Mouse (Mus musculus): ENCODE measurements around the gene Prrt3. TPM values are rescaled to one million over a fixed set of nuclear protein-coding genes. Genes with fewer than 3 reads are reported as not detected.
A peak's percentile ranks its signal among the peaks of the same experiment; 100 is the strongest.

The Prrt3 gene
- polyA plus RNA-seq, 1 experiment from 2014 or later: 0.05 TPM

- no peak overlapping the region for H3K4me2 ChIP-seq
- H3K36me3 ChIP-seq (ENCODE audit: insufficient read depth): no peaks in the 10 kb centered on the region
- TF ChIP-seq CTCF (IDR thresholded peaks at IDR 0.05; ENCODE audit: low read depth): no peak
- H3K9me3 ChIP-seq (ENCODE audit: low read depth, low read length): no peaks in the 10 kb centered on the region
- no peak overlapping the region for H3K9ac ChIP-seq
- no peak overlapping the region for H3K27ac ChIP-seq (ENCODE audit: low read depth)
- peaks cover 16% of the 10 kb centered on the region for H3K27me3 ChIP-seq (ENCODE audit: insufficient read depth, low read length)
- ATAC-seq (ENCODE audit: insufficient read depth): no peak
- no peak for DNase-seq
- no peak overlapping the region for H3K4me3 ChIP-seq (ENCODE audit: low read depth, low read length)
- no peaks in the 10 kb centered on the region for H3K4me1 ChIP-seq (ENCODE audit: insufficient read depth)
- 23% methylated on average over 7 of the region's 7 CpGs for WGBS
Measured at GRCm38 (mm10) chr6:113477353-113477752, 24.4 kb downstream of the Prrt3 start.

GRCm38 (mm10) chr6:113473715-113474114 is 28.0 kb downstream of the Prrt3 start:
- Histone ChIP-seq H3K4me3 (ENCODE audit: low read depth, low read length) (no peak overlapping the region), H3K9ac (no peak overlapping the region), H3K36me3 (ENCODE audit: insufficient read depth) (no peaks in the 10 kb centered on the region), H3K27ac (ENCODE audit: low read depth) (no peak overlapping the region), H3K4me2 (no peak overlapping the region), H3K27me3 (ENCODE audit: insufficient read depth, low read length) (peaks cover 12% of the 10 kb centered on the region; the same call in 1 of the 2 replicates), H3K4me1 (ENCODE audit: insufficient read depth) (no peaks in the 10 kb centered on the region), H3K9me3 (ENCODE audit: low read depth, low read length) (no peaks in the 10 kb centered on the region)
- TF ChIP-seq CTCF (IDR thresholded peaks at IDR 0.05; ENCODE audit: low read depth): no peak
- DNase-seq (no peak), ATAC-seq (ENCODE audit: insufficient read depth) (no peak)
- WGBS: 79% methylated on average over 6 of the region's 6 CpGs

- 59% methylated on average over 2 of the region's 2 CpGs for WGBS
- DNase-seq (no peak), ATAC-seq (ENCODE audit: insufficient read depth) (no peak)
- H3K36me3 ChIP-seq (ENCODE audit: insufficient read depth): no peaks in the 10 kb centered on the region
- H3K27ac ChIP-seq (ENCODE audit: low read depth): no peak overlapping the region
- no peak for TF ChIP-seq CTCF (IDR thresholded peaks at IDR 0.05; ENCODE audit: low read depth)
- H3K4me1 ChIP-seq (ENCODE audit: insufficient read depth): no peaks in the 10 kb centered on the region
- no peak overlapping the region for H3K9ac ChIP-seq
- peaks cover 12% of the 10 kb centered on the region; the same call in 1 of the 2 replicates for H3K27me3 ChIP-seq (ENCODE audit: insufficient read depth, low read length)
- H3K4me3 ChIP-seq (ENCODE audit: low read depth, low read length): no peak overlapping the region
- H3K9me3 ChIP-seq (ENCODE audit: low read depth, low read length): no peaks in the 10 kb centered on the region
- H3K4me2 ChIP-seq: no peak overlapping the region
Measured at GRCm38 (mm10) chr6:113473246-113473645, 28.5 kb downstream of the Prrt3 start.

- Histone ChIP-seq H3K27ac (ENCODE audit: low read depth) (no peak overlapping the region), H3K9ac (no peak overlapping the region), H3K4me2 (peak overlapping the region; percentile 59; the same call in 1 of the 2 replicates), H3K4me3 (ENCODE audit: low read depth, low read length) (no peak overlapping the region), H3K9me3 (ENCODE audit: low read depth, low read length) (no peaks in the 10 kb centered on the region), H3K4me1 (ENCODE audit: insufficient read depth) (no peaks in the 10 kb centered on the region), H3K27me3 (ENCODE audit: insufficient read depth, low read length) (peaks cover 12% of the 10 kb centered on the region; the same call in 1 of the 2 replicates), H3K36me3 (ENCODE audit: insufficient read depth) (no peaks in the 10 kb centered on the region)
- ATAC-seq (ENCODE audit: insufficient read depth) (no peak), DNase-seq (no peak)
- no peak; the same call in 1 of the 2 replicates for TF ChIP-seq CTCF (IDR thresholded peaks at IDR 0.05; ENCODE audit: low read depth)
- WGBS: 53% methylated on average over 10 of the region's 10 CpGs
Measured at GRCm38 (mm10) chr6:113472061-113472460, 29.7 kb downstream of the Prrt3 start.

- Histone ChIP-seq H3K27me3 (ENCODE audit: insufficient read depth, low read length) (peaks cover 12% of the 10 kb centered on the region; the same call in 1 of the 2 replicates), H3K4me3 (ENCODE audit: low read depth, low read length) (peak within 1 kb of the TSS; percentile 24; the same call in 1 of the 2 replicates), H3K9me3 (ENCODE audit: low read depth, low read length) (no peaks in the 10 kb centered on the region), H3K4me1 (ENCODE audit: insufficient read depth) (no peaks in the 10 kb centered on the region), H3K4me2 (peak within 1 kb of the TSS; percentile 59), H3K27ac (ENCODE audit: low read depth) (0 out of 2 replicates have a peak within 1 kb of the TSS, but pooled peaks have one; percentile 32), H3K9ac (peak within 1 kb of the TSS; percentile 38), H3K36me3 (ENCODE audit: insufficient read depth) (no peaks in the 10 kb centered on the region)
- DNase-seq: peak; percentile 60
- WGBS: 17% methylated on average over 12 of the region's 12 CpGs
- peak; percentile 48; the same call in 1 of the 2 replicates for ATAC-seq (ENCODE audit: insufficient read depth)
- TF ChIP-seq CTCF (IDR thresholded peaks at IDR 0.05; ENCODE audit: low read depth): no peak
Measured at GRCm38 (mm10) chr6:113471297-113471936, 30.3 kb downstream of the Prrt3 start, which contains the start of gene Il17rc. Gene Il17rc, plus strand, starts transcription at chr6:113471427.

- H3K4me2 ChIP-seq: peak overlapping the region; percentile 72
- TF ChIP-seq CTCF (IDR thresholded peaks at IDR 0.05; ENCODE audit: low read depth): peak; percentile 88
- H3K4me1 ChIP-seq (ENCODE audit: insufficient read depth): no peaks in the 10 kb centered on the region
- H3K9ac ChIP-seq: peak overlapping the region; percentile 43
- peaks cover 12% of the 10 kb centered on the region; the same call in 1 of the 2 replicates for H3K27me3 ChIP-seq (ENCODE audit: insufficient read depth, low read length)
- no peaks in the 10 kb centered on the region for H3K36me3 ChIP-seq (ENCODE audit: insufficient read depth)
- DNase-seq (peak; percentile 87), ATAC-seq (ENCODE audit: insufficient read depth) (peak; percentile 72)
- peak overlapping the region; percentile 36 for H3K4me3 ChIP-seq (ENCODE audit: low read depth, low read length)
- 2% methylated on average over 31 of the region's 31 CpGs for WGBS
- H3K27ac ChIP-seq (ENCODE audit: low read depth): no peak overlapping the region
- H3K9me3 ChIP-seq (ENCODE audit: low read depth, low read length): no peaks in the 10 kb centered on the region
Measured at GRCm38 (mm10) chr6:113469432-113469831, 32.3 kb downstream of the Prrt3 start.

GRCm38 (mm10) chr6:113469021-113469420 is 32.7 kb downstream of the Prrt3 start:
- Histone ChIP-seq H3K27ac (ENCODE audit: low read depth) (no peak overlapping the region), H3K4me2 (peak overlapping the region; percentile 72), H3K9ac (peak overlapping the region; percentile 43; the same call in 1 of the 2 replicates), H3K4me1 (ENCODE audit: insufficient read depth) (no peaks in the 10 kb centered on the region), H3K36me3 (ENCODE audit: insufficient read depth) (no peaks in the 10 kb centered on the region), H3K4me3 (ENCODE audit: low read depth, low read length) (peak overlapping the region; percentile 36), H3K9me3 (ENCODE audit: low read depth, low read length) (no peaks in the 10 kb centered on the region), H3K27me3 (ENCODE audit: insufficient read depth, low read length) (peaks cover 12% of the 10 kb centered on the region; the same call in 1 of the 2 replicates)
- WGBS: 7% methylated on average over 9 of the region's 9 CpGs
- peak; percentile 86 for TF ChIP-seq CTCF (IDR thresholded peaks at IDR 0.05; ENCODE audit: low read depth)
- peak; percentile 87 for DNase-seq
- peak; percentile 64 for ATAC-seq (ENCODE audit: insufficient read depth)

Data from lung, embryonic 14.5 days (tissue).